Mouse (Mus musculus): ENCODE data around the gene Slain1.

GRCm38 (mm10) chr14:103741216-103741615 lies 91.2 kb downstream of the Slain1 start:
- no peak for TF ChIP-seq CTCF (IDR thresholded peaks at IDR 0.05; ENCODE audit: low read depth, low read length)
- no peak for TF ChIP-seq POLR2A (IDR thresholded peaks at IDR 0.05; ENCODE audit: insufficient read depth, low read length)
